Comparison of ENCODE assay signal across 9 mouse cellular contexts in the genomic region with DNA sequence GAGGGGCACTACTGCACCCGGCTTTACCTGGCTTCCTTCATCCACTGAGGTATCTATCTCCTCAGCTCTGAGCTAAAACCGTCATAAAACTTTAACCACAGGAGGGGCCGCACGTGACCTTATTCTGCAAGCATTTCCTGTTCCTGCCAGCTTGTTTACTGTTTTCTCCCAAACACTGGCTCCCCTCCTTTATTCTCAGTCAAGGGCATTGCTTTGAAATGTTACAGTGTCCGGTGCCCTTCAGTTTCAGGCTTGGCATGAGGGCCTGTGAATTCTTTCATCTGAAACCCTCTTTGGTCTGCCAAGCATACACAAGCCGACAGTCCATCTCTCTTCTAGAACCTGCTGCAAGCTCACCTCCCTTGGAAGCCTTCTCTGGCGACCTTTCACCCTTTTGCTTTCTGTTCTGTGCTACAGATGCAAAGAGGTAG. TPM values are rescaled to one million over a fixed set of nuclear protein-coding genes. Genes with fewer than 3 reads are reported as not detected.
DNase-seq lines count a peak whose midpoint lies in the region; ATAC-seq lines count a peak whose summit lies in the region.
"Had no signal": no experiment of that assay in that cellular context is flagged by ENCODE, and none has a peak within 500 bp of the region (broad histone marks: within the 10 kb centered on the region; RNA-seq: fewer than 3 reads in every experiment).

No protein-coding gene starts in this region.

- H3K9me3 ChIP-seq in intestine, embryonic 14.5 days (ENCODE audit: control insufficient read depth, low read length): no peaks in the 10 kb centered on the region
- H3K9me3 ChIP-seq in lung, embryonic 16.5 days (ENCODE audit: control insufficient read depth, low read length): no peaks in the 10 kb centered on the region
- no peaks in the 10 kb centered on the region for H3K9me3 ChIP-seq in liver, embryonic 12.5 days (replicated peaks)

- DNase-seq in CD4-positive, CD25-positive, alpha-beta regulatory T cell, adult 2 months (ENCODE audit: low read depth, low spot score): peak; percentile 53
- DNase-seq in ZHBTc4 (ENCODE audit: low read depth, low spot score): peak; percentile 49
- peak; percentile 63 for DNase-seq in intestine, embryonic 14.5 days (ENCODE audit: low spot score)
- DNase-seq in ovary, postnatal 10 days (ENCODE audit: low spot score): no peak
- no peak for DNase-seq in spleen, adult 12 weeks (ENCODE audit: low spot score)
- DNase-seq in frontal cortex, postnatal 25 days (ENCODE audit: low spot score in 2 of 2): no peak

- H3K4me2 ChIP-seq in intestine, embryonic 14.5 days (ENCODE audit: low read length): no peak overlapping the region
- no peak overlapping the region for H3K4me2 ChIP-seq in lung, embryonic 16.5 days (ENCODE audit: low read depth, low read length)
- H3K4me2 ChIP-seq in liver, embryonic 12.5 days: no peak overlapping the region

- peaks cover 27% of the 10 kb centered on the region for H3K4me1 ChIP-seq in intestine, embryonic 14.5 days (replicated peaks; ENCODE audit: control insufficient read depth, insufficient read depth, low read length)
- peaks cover 22% of the 10 kb centered on the region for H3K4me1 ChIP-seq in lung, embryonic 16.5 days (replicated peaks; ENCODE audit: control insufficient read depth, insufficient read depth, low read length)
- H3K4me1 ChIP-seq in liver, embryonic 12.5 days: peaks cover 22% of the 10 kb centered on the region

- H3K27me3 ChIP-seq in intestine, embryonic 14.5 days (replicated peaks; ENCODE audit: control insufficient read depth, insufficient read depth, low read length): no peaks in the 10 kb centered on the region
- no peaks in the 10 kb centered on the region for H3K27me3 ChIP-seq in lung, embryonic 16.5 days (ENCODE audit: control insufficient read depth, insufficient read depth, low read depth, low read length)
- H3K27me3 ChIP-seq in liver, embryonic 12.5 days (replicated peaks): no peaks in the 10 kb centered on the region

- 25% methylated on average over 7 of the region's 7 CpGs for WGBS in intestine, embryonic 14.5 days
- 24% methylated on average over 7 of the region's 7 CpGs for WGBS in lung, embryonic 16.5 days
- WGBS in liver, embryonic 12.5 days (ENCODE audit: insufficient replicate concordance): 31% methylated on average over 7 of the region's 7 CpGs

- H3K9ac ChIP-seq in intestine, embryonic 14.5 days (ENCODE audit: low read length): no peak overlapping the region
- peak overlapping the region; percentile 37; the same call in 1 of the 2 replicates for H3K9ac ChIP-seq in lung, embryonic 16.5 days (ENCODE audit: low read length)
- no peak overlapping the region for H3K9ac ChIP-seq in liver, embryonic 12.5 days
- H3K9ac ChIP-seq: liver, embryonic 14.5 days had no signal

- H3K27ac ChIP-seq in intestine, embryonic 14.5 days (ENCODE audit: low read depth): peak overlapping the region; percentile 58
- H3K27ac ChIP-seq in lung, embryonic 16.5 days (ENCODE audit: low read length): peak overlapping the region; percentile 45
- H3K27ac ChIP-seq in liver, embryonic 12.5 days: no peak overlapping the region
- H3K27ac ChIP-seq: liver, embryonic 14.5 days had no signal

- no peak overlapping the region for H3K4me3 ChIP-seq in intestine, embryonic 14.5 days (ENCODE audit: low read depth, low read length)
- H3K4me3 ChIP-seq in lung, embryonic 16.5 days (ENCODE audit: low read length): no peak overlapping the region
- no peak overlapping the region for H3K4me3 ChIP-seq in liver, embryonic 12.5 days

- H3K36me3 ChIP-seq in intestine, embryonic 14.5 days (ENCODE audit: control insufficient read depth, insufficient read depth, low read length): no peaks in the 10 kb centered on the region
- no peaks in the 10 kb centered on the region for H3K36me3 ChIP-seq in lung, embryonic 16.5 days (ENCODE audit: control insufficient read depth, insufficient read depth, low read length)
- no peaks in the 10 kb centered on the region for H3K36me3 ChIP-seq in liver, embryonic 12.5 days

- ATAC-seq in intestine, embryonic 14.5 days (replicated peaks; ENCODE audit: low FRiP score, low TSS enrichment, low read depth): no peak
- ATAC-seq in lung, embryonic 16.5 days (ENCODE audit: low read depth): no peak
- ATAC-seq in liver, embryonic 12.5 days: no peak

RNA-seq across cellular contexts. Expression of gene Terf2, which starts 22.5 kb away (rescaled TPM):
- polyA plus RNA-seq in intestine, embryonic 14.5 days (2014; fragmentation: Nextera tagmentation; extraction: Ambion mirVana): 14.2 and 14.9 TPM in 2 replicates
- polyA plus RNA-seq in lung, embryonic 16.5 days (2015; fragmentation: Nextera tagmentation; extraction: Ambion mirVana): 16.8 and 18.4 TPM in 2 replicates
- 9.2 and 11.5 TPM in 2 replicates for polyA plus RNA-seq in liver, embryonic 12.5 days (2016; fragmentation: Nextera tagmentation; extraction: Ambion mirVana)

RNA-seq across cellular contexts. Expression of gene Cyb5b, which starts 31.6 kb away (rescaled TPM):
- polyA plus RNA-seq in intestine, embryonic 14.5 days (2014; fragmentation: Nextera tagmentation; extraction: Ambion mirVana): 128 and 134 TPM in 2 replicates
- polyA plus RNA-seq in lung, embryonic 16.5 days (2015; fragmentation: Nextera tagmentation; extraction: Ambion mirVana): 76.5 and 84.0 TPM in 2 replicates
- polyA plus RNA-seq in liver, embryonic 12.5 days (2016; fragmentation: Nextera tagmentation; extraction: Ambion mirVana): 51.8 and 52.5 TPM in 2 replicates

RNA-seq across cellular contexts. Expression of gene Tmed6, which starts 53.4 kb away (rescaled TPM):
- polyA plus RNA-seq in intestine, embryonic 14.5 days (2014; fragmentation: Nextera tagmentation; extraction: Ambion mirVana): 9.3 and 21.3 TPM in 2 replicates
- polyA plus RNA-seq in lung, embryonic 16.5 days (2015; fragmentation: Nextera tagmentation; extraction: Ambion mirVana): 1.7 and 1.9 TPM in 2 replicates
- 5.6 and 5.7 TPM in 2 replicates for polyA plus RNA-seq in liver, embryonic 12.5 days (2016; fragmentation: Nextera tagmentation; extraction: Ambion mirVana)

Comparison
In these comparisons a context has a peak if more than half of its experiments do, and no peak if none do; other contexts are left out.
1. DNase-seq: peak in CD4-positive, CD25-positive, alpha-beta regulatory T cell, adult 2 months (single experiment), ZHBTc4 (single experiment) and intestine, embryonic 14.5 days (single experiment); none in ovary, postnatal 10 days (single experiment), spleen, adult 12 weeks (single experiment) and frontal cortex, postnatal 25 days (0 of 2).